In the genomic region with DNA sequence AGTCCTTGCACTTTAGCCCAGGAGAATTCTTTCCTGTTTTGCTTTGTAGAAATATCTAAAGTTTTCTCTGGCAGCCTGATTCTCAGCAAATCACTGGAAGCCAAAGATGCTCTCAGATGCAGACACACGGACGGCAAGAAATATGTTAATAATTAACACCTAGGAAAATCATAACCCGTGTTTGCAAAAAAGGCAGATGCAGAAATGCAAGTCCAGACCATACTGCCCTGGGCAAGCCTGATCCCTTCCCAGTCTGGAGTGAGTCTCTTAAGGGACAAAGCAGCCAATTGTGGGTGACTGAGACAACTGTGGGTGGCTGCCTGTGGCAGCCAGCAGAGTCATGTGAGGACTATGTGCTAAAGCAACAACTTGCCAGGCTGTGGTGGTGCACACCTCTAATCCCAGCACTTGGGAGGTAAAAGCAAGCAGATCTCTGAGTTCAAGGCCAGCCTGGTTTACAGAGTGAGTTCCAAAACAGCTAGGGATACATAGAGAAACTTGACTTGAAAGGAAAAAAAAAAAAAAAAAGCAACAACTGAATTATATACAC, we compare ENCODE assay signal across 10 mouse cellular contexts.
DNase-seq lines count a peak whose midpoint lies in the region; ATAC-seq and TF ChIP-seq lines count a peak whose summit lies in the region.
"Had no signal": no experiment of that assay in that cellular context is flagged by ENCODE, and none has a peak within 500 bp of the region (broad histone marks: within the 10 kb centered on the region; RNA-seq: fewer than 3 reads in every experiment).

No protein-coding gene starts in this region.

- H3K4me3 ChIP-seq in kidney, embryonic 16.5 days (ENCODE audit: low read length) = no peak overlapping the region
- no peak overlapping the region for H3K4me3 ChIP-seq in C2C12 (ENCODE audit: insufficient read depth, poor library complexity, severe bottlenecking)
- H3K4me3 ChIP-seq: gastrocnemius, adult 2 months had no signal

- no peaks in the 10 kb centered on the region for H3K79me3 ChIP-seq in C2C12 (ENCODE audit: low read depth)

- 69% methylated on average over 3 of the region's 3 CpGs for WGBS in kidney, embryonic 16.5 days

- TF ChIP-seq CTCF in C2C12 (IDR thresholded peaks at IDR 0.05; ENCODE audit: control insufficient read depth, insufficient read depth, insufficient read length) = no peak

- no peak overlapping the region for H3K4me2 ChIP-seq in kidney, embryonic 16.5 days (replicated peaks; ENCODE audit: low read depth, low read length)

- no peaks in the 10 kb centered on the region for H3K36me3 ChIP-seq in kidney, embryonic 16.5 days (ENCODE audit: insufficient read depth, low read length)
- no peaks in the 10 kb centered on the region for H3K36me3 ChIP-seq in C2C12 (ENCODE audit: control insufficient read depth, insufficient read depth)

- H3K79me2 ChIP-seq in C2C12 (ENCODE audit: control insufficient read depth, insufficient read depth) = no peaks in the 10 kb centered on the region

- 0 out of 2 replicates have a peak, but pooled peaks cover 2% of the 10 kb centered on the region for H3K9me3 ChIP-seq in kidney, embryonic 16.5 days (ENCODE audit: low read length)

- no peak for ATAC-seq in kidney, embryonic 16.5 days (ENCODE audit: low FRiP score, low TSS enrichment)
- ATAC-seq: forebrain, embryonic 14.5 days had no signal

- no peak overlapping the region for H3K9ac ChIP-seq in kidney, embryonic 16.5 days (replicated peaks; ENCODE audit: low read length)

- H3ac ChIP-seq in C2C12 (ENCODE audit: control insufficient read depth, insufficient read length, low read depth) = no peak overlapping the region

- peak; percentile 20 to 22 for DNase-seq in kidney, adult 8-10 months
- DNase-seq in 3134 (ENCODE audit: extremely low read depth, insufficient read length, low spot score) = peak; percentile 36
- DNase-seq in kidney, postnatal 10 days = peak; percentile 26
- no peak for DNase-seq in layer of hippocampus, postnatal 10 days (ENCODE audit: low spot score in 2 of 2)
- no peak for DNase-seq in cerebellum, postnatal 10 days
- no peak for DNase-seq in embryo, embryonic 10.5 days (ENCODE audit: low spot score)
- DNase-seq: gastrocnemius, adult 2 months had no signal

- H3K4me1 ChIP-seq in kidney, embryonic 16.5 days (ENCODE audit: insufficient read depth, low read length) = peaks cover 18% of the 10 kb centered on the region

- no peak overlapping the region; the same call in 1 of the 2 replicates for H3K27ac ChIP-seq in kidney, embryonic 16.5 days (ENCODE audit: low read length)
- H3K27ac ChIP-seq: gastrocnemius, adult 2 months had no signal

- H3K27me3 ChIP-seq in kidney, embryonic 16.5 days (ENCODE audit: insufficient read depth, low read length) = no peaks in the 10 kb centered on the region
- H3K27me3 ChIP-seq in C2C12 (ENCODE audit: control insufficient read depth, insufficient read depth, insufficient read length) = no peaks in the 10 kb centered on the region

TF ChIP-seq in C2C12, 6 proteins besides CTCF, POLR2A, EP300 and RAD21:
- peak; percentile 30 for TF ChIP-seq USF1 (IDR thresholded peaks at IDR 0.05; ENCODE audit: low read depth)
- no peak for TF ChIP-seq FOSL1 (IDR thresholded peaks at IDR 0.05; ENCODE audit: insufficient read depth, low read length, poor library complexity, severe bottlenecking)

Comparison
In these comparisons a context has a peak if more than half of its experiments do, and no peak if none do; other contexts are left out.
1. DNase-seq: peak in kidney, adult 8-10 months (2 of 2), 3134 (single experiment) and kidney, postnatal 10 days (single experiment); none in layer of hippocampus, postnatal 10 days (0 of 2), cerebellum, postnatal 10 days (0 of 2) and embryo, embryonic 10.5 days (single experiment).